8 mouse cellular contexts compared by ENCODE assay signal in the genomic region with DNA sequence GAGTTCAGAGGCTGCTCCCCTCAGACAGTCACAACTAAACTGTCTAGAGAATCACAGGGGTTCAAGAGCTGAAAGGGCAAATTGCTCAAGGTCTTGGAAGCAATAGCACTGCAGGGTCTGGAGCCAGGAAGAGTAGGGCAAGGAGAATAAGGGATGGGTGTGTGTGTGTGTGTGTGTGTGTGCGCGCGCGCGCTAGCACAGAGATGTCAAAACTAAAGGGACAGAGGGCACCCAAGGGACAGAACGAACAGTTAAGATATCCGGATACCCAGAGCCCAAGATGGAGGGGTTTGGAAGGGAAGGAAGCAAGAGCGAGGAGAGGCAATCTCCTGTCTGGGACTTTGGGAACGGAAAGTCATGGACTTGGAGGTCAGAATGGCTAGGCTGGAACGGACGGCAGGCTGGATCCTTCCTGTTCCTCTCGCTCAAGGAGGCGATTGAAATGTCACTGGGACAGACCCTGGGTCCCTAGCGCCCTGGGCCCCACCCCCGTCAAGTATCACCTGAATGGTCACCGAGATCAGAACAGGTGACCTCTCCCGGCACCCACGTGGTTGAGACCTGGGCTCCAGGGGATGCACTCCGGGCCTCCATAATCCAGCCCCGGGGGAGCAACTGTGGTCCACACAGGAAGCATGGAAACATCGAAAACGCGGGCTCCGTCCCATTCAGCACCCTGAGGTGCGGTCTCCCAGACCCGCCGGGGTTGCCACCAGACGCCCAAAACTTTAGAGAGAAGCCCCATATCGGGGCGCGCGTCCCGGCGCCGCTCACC. TPM values are rescaled to one million over a fixed set of nuclear protein-coding genes. Genes with fewer than 3 reads are reported as not detected.
A peak's percentile ranks its signal among the peaks of the same experiment; 100 is the strongest.
DNase-seq lines count a peak whose midpoint lies in the region; ATAC-seq and TF ChIP-seq lines count a peak whose summit lies in the region.

No protein-coding gene starts in this region.

- no peaks in the 10 kb centered on the region for H3K27me3 ChIP-seq in embryonic facial prominence, embryonic 15.5 days
- H3K27me3 ChIP-seq in midbrain, postnatal 0 days (ENCODE audit: insufficient read depth, low read length) = no peaks in the 10 kb centered on the region

- ATAC-seq in embryonic facial prominence, embryonic 15.5 days (ENCODE audit: insufficient number of reproducible peaks, low FRiP score, low TSS enrichment, low read depth) = peak; percentile 45
- ATAC-seq in midbrain, postnatal 0 days (ENCODE audit: low FRiP score) = peak; percentile 76

- H3K36me3 ChIP-seq in embryonic facial prominence, embryonic 15.5 days = peaks cover 65% of the 10 kb centered on the region
- peaks cover 53% of the 10 kb centered on the region for H3K36me3 ChIP-seq in midbrain, postnatal 0 days (ENCODE audit: insufficient read depth, low read length)

- H3K9me3 ChIP-seq in embryonic facial prominence, embryonic 15.5 days (replicated peaks) = no peaks in the 10 kb centered on the region
- H3K9me3 ChIP-seq in midbrain, postnatal 0 days (ENCODE audit: low read length) = no peaks in the 10 kb centered on the region

- DNase-seq in heart, adult 11 months = peak; percentile 83
- DNase-seq in heart, postnatal 36 days = no peak
- peak; percentile 19 for DNase-seq in CD4-positive, CD25-positive, alpha-beta regulatory T cell, adult 2 months (ENCODE audit: low read depth, low spot score)
- DNase-seq in kidney, postnatal 36 days = peak; percentile 45 to 57
- no peak for DNase-seq in midbrain, postnatal 0 days (ENCODE audit: low spot score)
- no peak for DNase-seq in layer of hippocampus, postnatal 10 days (ENCODE audit: low spot score in 2 of 2)
- no peak for DNase-seq in ovary, postnatal 10 days (ENCODE audit: low spot score)

- intact Hi-C loops in heart, postnatal 36 days (cut with DNase I) = no loop called here

- 4% methylated on average over 35 of the region's 35 CpGs for WGBS in embryonic facial prominence, embryonic 15.5 days
- WGBS in midbrain, postnatal 0 days = 6% methylated on average over 35 of the region's 35 CpGs

- H3K4me2 ChIP-seq in embryonic facial prominence, embryonic 15.5 days (replicated peaks) = peak overlapping the region; percentile 74
- H3K4me2 ChIP-seq in midbrain, postnatal 0 days (ENCODE audit: low read depth, low read length, poor library complexity, severe bottlenecking) = peak overlapping the region; percentile 67

- H3K4me1 ChIP-seq in embryonic facial prominence, embryonic 15.5 days = peaks cover 19% of the 10 kb centered on the region
- H3K4me1 ChIP-seq in midbrain, postnatal 0 days (ENCODE audit: insufficient read depth, low read length) = no peaks in the 10 kb centered on the region

- H3K9ac ChIP-seq in embryonic facial prominence, embryonic 15.5 days = peak overlapping the region; percentile 90
- H3K9ac ChIP-seq in midbrain, postnatal 0 days (replicated peaks; ENCODE audit: low read length, poor library complexity, severe bottlenecking) = peak overlapping the region; percentile 75

- peak overlapping the region; percentile 99 for H3K4me3 ChIP-seq in embryonic facial prominence, embryonic 15.5 days (replicated peaks)
- H3K4me3 ChIP-seq in midbrain, postnatal 0 days (ENCODE audit: low read depth, low read length) = peak overlapping the region; percentile 71

- TF ChIP-seq CTCF in midbrain, postnatal 0 days (IDR thresholded peaks at IDR 0.05) = no peak

- peak overlapping the region; percentile 70; the same call in 1 of the 2 replicates for H3K27ac ChIP-seq in embryonic facial prominence, embryonic 15.5 days (replicated peaks)
- H3K27ac ChIP-seq in midbrain, postnatal 0 days (ENCODE audit: low read depth, low read length) = peak overlapping the region; percentile 58; the same call in 1 of the 2 replicates

RNA-seq across cellular contexts. Expression of a gene that starts 0.5 kb away (rescaled TPM):
- 10 to 100 TPM; 58.9 to 66.3 TPM for total RNA-seq in heart, postnatal 36 days (2021)
- 125 and 128 TPM in 2 replicates for polyA plus RNA-seq in embryonic facial prominence, embryonic 15.5 days (2015; fragmentation: Nextera tagmentation; extraction: Ambion mirVana)
- 59.2 and 76.3 TPM in 2 replicates for total RNA-seq in midbrain, postnatal 0 days (2014; rRNA removed)
- 112 and 120 TPM in 2 replicates for polyA plus RNA-seq in midbrain, postnatal 0 days (2015; fragmentation: Nextera tagmentation; extraction: Ambion mirVana)
- 10 to 100 TPM; 49.2 to 49.6 TPM for total RNA-seq in layer of hippocampus, postnatal 10 days (2021)

RNA-seq across cellular contexts. Expression of a gene that starts 9.3 kb away (rescaled TPM):
- not detected for total RNA-seq in heart, postnatal 36 days (2021)
- polyA plus RNA-seq in embryonic facial prominence, embryonic 15.5 days (2015; fragmentation: Nextera tagmentation; extraction: Ambion mirVana) = 2.0 and 2.4 TPM in 2 replicates
- 8.6 and 17.3 TPM in 2 replicates for total RNA-seq in midbrain, postnatal 0 days (2014; rRNA removed)
- polyA plus RNA-seq in midbrain, postnatal 0 days (2015; fragmentation: Nextera tagmentation; extraction: Ambion mirVana) = 17.6 and 18.1 TPM in 2 replicates
- 1 to 10 TPM; 6.5 to 8.9 TPM for total RNA-seq in layer of hippocampus, postnatal 10 days (2021)

RNA-seq across cellular contexts. Expression of a gene that starts 20.4 kb away (rescaled TPM):
- total RNA-seq in heart, postnatal 36 days (2021) = not detected
- polyA plus RNA-seq in embryonic facial prominence, embryonic 15.5 days (2015; fragmentation: Nextera tagmentation; extraction: Ambion mirVana) = 0.13 and 0.30 TPM in 2 replicates
- total RNA-seq in midbrain, postnatal 0 days (2014; rRNA removed) = 0.61 and 1.3 TPM in 2 replicates
- polyA plus RNA-seq in midbrain, postnatal 0 days (2015; fragmentation: Nextera tagmentation; extraction: Ambion mirVana) = 3.5 and 6.3 TPM in 2 replicates
- total RNA-seq in layer of hippocampus, postnatal 10 days (2021) = 1 to 10 TPM; 1.4 to 4.2 TPM

RNA-seq across cellular contexts. Expression of a gene that starts 27.2 kb away (rescaled TPM):
- 10 to 100 TPM; 56.8 to 62.8 TPM for total RNA-seq in heart, postnatal 36 days (2021)
- 93.3 and 98.8 TPM in 2 replicates for polyA plus RNA-seq in embryonic facial prominence, embryonic 15.5 days (2015; fragmentation: Nextera tagmentation; extraction: Ambion mirVana)
- 99.5 and 104 TPM in 2 replicates for total RNA-seq in midbrain, postnatal 0 days (2014; rRNA removed)
- 84.8 and 86.1 TPM in 2 replicates for polyA plus RNA-seq in midbrain, postnatal 0 days (2015; fragmentation: Nextera tagmentation; extraction: Ambion mirVana)
- total RNA-seq in layer of hippocampus, postnatal 10 days (2021) = 100 to 1,000 TPM; 105 to 109 TPM

RNA-seq across cellular contexts. Expression of a gene that starts 33.8 kb away (rescaled TPM):
- total RNA-seq in heart, postnatal 36 days (2021) = 10 to 100 TPM; 12.6 to 13.5 TPM
- polyA plus RNA-seq in embryonic facial prominence, embryonic 15.5 days (2015; fragmentation: Nextera tagmentation; extraction: Ambion mirVana) = 13.6 and 15.5 TPM in 2 replicates
- total RNA-seq in midbrain, postnatal 0 days (2014; rRNA removed) = 44.0 and 64.2 TPM in 2 replicates
- 50.9 and 52.8 TPM in 2 replicates for polyA plus RNA-seq in midbrain, postnatal 0 days (2015; fragmentation: Nextera tagmentation; extraction: Ambion mirVana)
- 10 to 100 TPM; 41.8 to 43.2 TPM for total RNA-seq in layer of hippocampus, postnatal 10 days (2021)

Comparison
In these comparisons a context has a peak if more than half of its experiments do, and no peak if none do; other contexts are left out.
1. DNase-seq: peak in heart, adult 11 months (single experiment), CD4-positive, CD25-positive, alpha-beta regulatory T cell, adult 2 months (single experiment) and kidney, postnatal 36 days (2 of 2); none in heart, postnatal 36 days (0 of 2), midbrain, postnatal 0 days (single experiment), layer of hippocampus, postnatal 10 days (0 of 2) and ovary, postnatal 10 days (single experiment).